Mouse (Mus musculus) midbrain, postnatal 0 days (tissue): ENCODE measurements around the gene Snx33. TPM values are rescaled to one million over a fixed set of nuclear protein-coding genes. Genes with fewer than 3 reads are reported as not detected.

Experiments
- ATAC-seq: fragments of 200-750 bp; cut with Nextera tagmentation; 2 replicates; pipeline ENCODE4 v1.8.0; 2017; ENCODE audit warnings: moderate number of reproducible peaks, mild to moderate bottlenecking, moderate TSS enrichment, moderate library complexity; ENCODE audit not compliant: low FRiP score
- DNase-seq: peaks from one replicate; pipeline ENCODE4 v3.0.0-alpha.2; 2015; ENCODE audit warnings: low spot score
- H3K27ac ChIP-seq: fragments of 300-500 bp; sonication (generic); 2 replicates; pipeline ENCODE4 v1.5.1; 2014; ENCODE audit warnings: low read depth, mild to moderate bottlenecking, low read length, mixed read lengths
- H3K27me3 ChIP-seq: fragments of 300-500 bp; sonication (generic); 2 replicates; pipeline ENCODE4 v1.6.1; 2014; ENCODE audit warnings: low read length, control low read depth, mixed read lengths; ENCODE audit not compliant: insufficient read depth
- H3K36me3 ChIP-seq: fragments of 300-500 bp; sonication (generic); 2 replicates; pipeline ENCODE4 v1.6.1; 2014; ENCODE audit warnings: low read length, control low read depth, mixed read lengths; ENCODE audit not compliant: insufficient read depth
- H3K4me1 ChIP-seq: fragments of 300-500 bp; sonication (generic); 2 replicates; pipeline ENCODE4 v1.6.1; 2014; ENCODE audit warnings: mild to moderate bottlenecking, control low read depth, antibody characterized with exemption, low read length, mixed read lengths; ENCODE audit not compliant: insufficient read depth
- H3K4me2 ChIP-seq: fragments of 300-500 bp; sonication (generic); 2 replicates; pipeline ENCODE4 v1.6.1; 2014; ENCODE audit warnings: low read depth, mild to moderate bottlenecking, low read length, mixed read lengths; ENCODE audit not compliant: poor library complexity, severe bottlenecking
- H3K4me3 ChIP-seq: fragments of 300-500 bp; sonication (generic); 2 replicates; pipeline ENCODE4 v1.5.1; 2014; ENCODE audit warnings: low read depth, mild to moderate bottlenecking, low read length, moderate library complexity
- H3K9ac ChIP-seq: fragments of 300-500 bp; sonication (generic); replicated peaks from 2 replicates; pipeline ENCODE4 v1.6.1; 2014; ENCODE audit warnings: mild to moderate bottlenecking, low read length, moderate library complexity, mixed read lengths; ENCODE audit not compliant: poor library complexity, severe bottlenecking
- H3K9me3 ChIP-seq: fragments of 300-500 bp; sonication (generic); 2 replicates; pipeline ENCODE4 v1.6.1; 2016; ENCODE audit warnings: low read length, control low read depth
- CTCF ChIP-seq: IDR thresholded peaks from 2 replicates; pipeline ENCODE4 v1.5.1; 2016; ENCODE audit warnings: antibody characterized with exemption, mild to moderate bottlenecking
- WGBS: fragments of 180-500 bp; shearing (Covaris S2); extraction: QIAGEN DNeasy Blood & Tissue Kit; methylation state at CpG from one replicate; pipeline ENCODE4 v1.1.7; 2014; 5-methylcytosine and 5-hydroxymethylcytosine counted together
- polyA plus RNA-seq: library from polyadenylated mRNA; unstranded; fragments of >200 nt; fragmentation: Nextera tagmentation; extraction: Ambion mirVana; gene quantifications from 2 replicates; pipeline ENCODE4 v1.2.1, GENCODE M21; 2015
- total RNA-seq: library from RNA; depleted of rRNA; stranded (reverse); fragments of >200 nt; gene quantifications from 2 replicates; pipeline ENCODE4 v1.2.3, GENCODE M21; 2014; rRNA removed

Gene Snx33
- total RNA-seq (5.7 and 7.3 TPM in 2 replicates), polyA plus RNA-seq (1.6 and 1.7 TPM in 2 replicates)

- DNase-seq (peak; percentile 88), ATAC-seq (peak; percentile 57; the same call in 1 of the 2 replicates)
- peaks cover 16% of the 10 kb centered on the region; the same call in 1 of the 2 replicates for H3K27me3 ChIP-seq
- H3K4me2 ChIP-seq = peak within 1 kb of the TSS; percentile 98
- no peaks in the 10 kb centered on the region for H3K36me3 ChIP-seq
- H3K4me3 ChIP-seq = peak within 1 kb of the TSS; percentile 55
- H3K4me1 ChIP-seq = peaks cover 3% of the 10 kb centered on the region; the same call in 1 of the 2 replicates
- H3K27ac ChIP-seq = peak within 1 kb of the TSS; percentile 62; the same call in 1 of the 2 replicates
- TF ChIP-seq CTCF = peak; percentile 72
- peak within 1 kb of the TSS; percentile 51 for H3K9ac ChIP-seq
- H3K9me3 ChIP-seq = no peaks in the 10 kb centered on the region
- under 1% methylated on average over 45 of the region's 50 CpGs for WGBS
Observed at GRCm38 (mm10) chr9:56928041-56928811, at the start of gene Snx33. Gene Snx33, minus strand, starts transcription at chr9:56928371.

- TF ChIP-seq CTCF = no peak
- H3K4me1 ChIP-seq = no peaks in the 10 kb centered on the region
- 85% methylated on average over 3 of the region's 3 CpGs for WGBS
- H3K9ac ChIP-seq = no peak overlapping the region
- no peak overlapping the region for H3K4me2 ChIP-seq
- no peak overlapping the region for H3K27ac ChIP-seq
- H3K9me3 ChIP-seq = no peaks in the 10 kb centered on the region
- ATAC-seq (no peak), DNase-seq (no peak)
- H3K27me3 ChIP-seq = no peaks in the 10 kb centered on the region
- no peak overlapping the region for H3K4me3 ChIP-seq
- 0 out of 2 replicates have a peak, but pooled peaks cover 2% of the 10 kb centered on the region for H3K36me3 ChIP-seq
Observed at GRCm38 (mm10) chr9:56975199-56975598, 47.0 kb upstream of the Snx33 start.

GRCm38 (mm10) chr9:56973960-56974524 lies 45.9 kb upstream of the Snx33 start:
- 93% methylated on average over 7 of the region's 8 CpGs for WGBS
- Histone ChIP-seq H3K4me2 (no peak overlapping the region), H3K36me3 (0 out of 2 replicates have a peak, but pooled peaks cover 8% of the 10 kb centered on the region), H3K4me3 (no peak overlapping the region), H3K4me1 (no peaks in the 10 kb centered on the region), H3K27ac (no peak overlapping the region), H3K9me3 (no peaks in the 10 kb centered on the region), H3K9ac (no peak overlapping the region), H3K27me3 (no peaks in the 10 kb centered on the region)
- no peak for TF ChIP-seq CTCF
- ATAC-seq (no peak), DNase-seq (no peak)

GRCm38 (mm10) chr9:56970158-56970557 lies 42.0 kb upstream of the Snx33 start:
- H3K36me3 ChIP-seq = peaks cover 10% of the 10 kb centered on the region; the same call in 1 of the 2 replicates
- H3K4me3 ChIP-seq = no peak overlapping the region
- 82% methylated on average over 2 of the region's 2 CpGs for WGBS
- no peak overlapping the region for H3K9ac ChIP-seq
- no peak for DNase-seq
- no peak for ATAC-seq
- no peak overlapping the region for H3K27ac ChIP-seq
- no peaks in the 10 kb centered on the region for H3K27me3 ChIP-seq
- no peak overlapping the region for H3K4me2 ChIP-seq
- no peaks in the 10 kb centered on the region for H3K4me1 ChIP-seq
- no peak for TF ChIP-seq CTCF
- no peaks in the 10 kb centered on the region for H3K9me3 ChIP-seq

- Histone ChIP-seq H3K4me1 (no peaks in the 10 kb centered on the region), H3K36me3 (peaks cover 9% of the 10 kb centered on the region), H3K9me3 (no peaks in the 10 kb centered on the region), H3K27ac (no peak overlapping the region), H3K27me3 (no peaks in the 10 kb centered on the region), H3K4me2 (no peak overlapping the region), H3K9ac (no peak overlapping the region), H3K4me3 (no peak overlapping the region)
- 96% methylated on average over 3 of the region's 3 CpGs for WGBS
- DNase-seq (no peak), ATAC-seq (no peak)
- no peak; the same call in 1 of the 2 replicates for TF ChIP-seq CTCF
Observed at GRCm38 (mm10) chr9:56961591-56961990, 33.4 kb upstream of the Snx33 start.

- Histone ChIP-seq H3K9ac (no peak overlapping the region), H3K27ac (no peak overlapping the region), H3K4me2 (no peak overlapping the region), H3K36me3 (peaks cover 7% of the 10 kb centered on the region), H3K9me3 (no peaks in the 10 kb centered on the region), H3K4me3 (no peak overlapping the region), H3K4me1 (no peaks in the 10 kb centered on the region), H3K27me3 (no peaks in the 10 kb centered on the region)
- TF ChIP-seq CTCF = no peak
- 96% methylated on average over 2 of the region's 2 CpGs for WGBS
- DNase-seq (no peak), ATAC-seq (no peak)
Observed at GRCm38 (mm10) chr9:56958689-56959088, 30.5 kb upstream of the Snx33 start.
